8 mouse cellular contexts compared by ENCODE assay signal in genomic region chr3:68823876-68824764, GRCm38 (mm10). TPM values are rescaled to one million over a fixed set of nuclear protein-coding genes. Genes with fewer than 3 reads are reported as not detected.
DNase-seq lines count a peak whose midpoint lies in the region.

No protein-coding gene starts in this region.

- DNase-seq in heart, adult 18-20 months = peak; percentile 41 to 45
- DNase-seq in heart, postnatal 25 days (ENCODE audit: low spot score) = no peak
- peak; percentile 6 to 9 for DNase-seq in adrenal gland, postnatal 36 days
- DNase-seq in fat pad, adult 2 months (ENCODE audit: extremely low read depth, low read depth, low spot score) = peak; percentile 18
- DNase-seq in kidney, postnatal 14 days = peak; percentile 18
- no peak for DNase-seq in thymus, postnatal 0 days (ENCODE audit: low spot score)
- DNase-seq in MN1 (ENCODE audit: low spot score) = no peak
- no peak for DNase-seq in urinary bladder, adult 18-20 months (ENCODE audit: low spot score in 2 of 2)

- intact Hi-C loops in heart, postnatal 25 days (cut with DNase I) = no loop called here

RNA-seq across cellular contexts. Expression of gene 1110032F04Rik, which starts 45.3 kb away (rescaled TPM):
- total RNA-seq in heart, adult 18-20 months (2021) = under 1 TPM; 0.54 to 0.82 TPM
- 1 to 10 TPM; 1.0 to 1.5 TPM for total RNA-seq in heart, postnatal 25 days (2021)
- under 1 TPM; 0.10 to 0.17 TPM for total RNA-seq in adrenal gland, postnatal 36 days (2021)
- polyA plus RNA-seq in thymus, postnatal 0 days (2015; fragmentation: Nextera tagmentation; extraction: Ambion mirVana) = 0.94 and 1.0 TPM in 2 replicates

Comparison
In these comparisons a context has a peak if more than half of its experiments do, and no peak if none do; other contexts are left out.
1. DNase-seq: peak in heart, adult 18-20 months (2 of 2), adrenal gland, postnatal 36 days (2 of 2), fat pad, adult 2 months (single experiment) and kidney, postnatal 14 days (single experiment); none in heart, postnatal 25 days (single experiment), thymus, postnatal 0 days (single experiment), MN1 (single experiment) and urinary bladder, adult 18-20 months (0 of 2).